Mouse (Mus musculus): Measurements from ENCODE around the gene Tent5b.

Gene Tent5b

DNA sequence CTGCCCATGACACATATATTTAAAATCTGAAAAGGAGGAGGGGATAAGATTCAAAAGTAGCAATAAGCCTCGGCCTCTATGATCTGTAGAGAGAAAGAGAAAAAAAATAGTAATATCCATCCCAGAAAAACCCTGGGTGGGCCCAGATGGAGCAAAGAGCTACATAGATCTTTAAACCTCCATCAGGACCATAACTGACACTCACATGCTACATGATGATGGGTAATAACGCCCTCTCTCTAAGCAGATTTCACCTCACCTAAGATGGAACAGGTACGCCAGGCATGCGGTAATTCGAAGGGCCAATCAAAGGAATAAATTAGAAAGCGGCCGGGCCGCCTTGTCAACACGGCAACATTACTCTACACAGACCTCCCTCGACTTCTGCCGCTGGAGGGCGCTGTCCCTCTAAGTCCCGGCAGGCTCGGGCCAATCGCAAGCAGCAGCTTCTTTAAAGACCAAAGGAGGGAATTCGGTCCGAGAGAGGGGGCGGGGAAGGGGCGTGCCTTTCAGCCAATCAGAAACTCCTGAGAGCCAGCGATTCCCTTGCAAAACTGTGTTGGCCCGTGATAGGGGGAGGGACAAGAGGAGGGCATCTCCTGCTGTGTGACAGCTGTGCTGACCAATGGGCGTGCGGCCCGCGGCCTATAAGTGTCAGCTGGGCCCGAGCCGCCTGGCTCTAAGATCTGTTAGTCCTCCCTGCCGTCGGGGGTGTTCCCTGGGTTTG, at the start of gene Tent5b:
TSS of gene Tent5b (plus strand) at position 675 of the 727 bp plus-strand sequence.
- DNase-seq, result peak; percentile 87 to 93

DNA sequence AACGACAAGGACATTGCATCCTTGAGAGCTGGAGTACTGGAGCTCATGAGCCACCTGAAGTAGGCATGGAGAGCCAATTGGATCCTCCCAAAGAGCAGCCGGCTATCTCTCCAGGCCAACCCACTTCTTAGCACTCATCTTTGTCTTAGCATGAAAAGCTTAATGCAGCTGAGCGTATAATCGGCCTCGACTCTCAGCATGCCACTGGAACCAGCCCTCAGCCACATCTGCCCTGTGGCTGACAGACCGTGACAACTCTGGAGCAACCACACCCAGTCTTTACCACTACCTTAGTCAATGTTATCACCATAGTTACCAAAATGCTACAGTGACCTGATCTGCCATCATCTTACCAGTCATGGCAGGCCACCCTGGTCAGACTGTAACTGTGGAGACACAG, 48.4 kb upstream of the Tent5b start:
- DNase-seq, result no peak

DNA sequence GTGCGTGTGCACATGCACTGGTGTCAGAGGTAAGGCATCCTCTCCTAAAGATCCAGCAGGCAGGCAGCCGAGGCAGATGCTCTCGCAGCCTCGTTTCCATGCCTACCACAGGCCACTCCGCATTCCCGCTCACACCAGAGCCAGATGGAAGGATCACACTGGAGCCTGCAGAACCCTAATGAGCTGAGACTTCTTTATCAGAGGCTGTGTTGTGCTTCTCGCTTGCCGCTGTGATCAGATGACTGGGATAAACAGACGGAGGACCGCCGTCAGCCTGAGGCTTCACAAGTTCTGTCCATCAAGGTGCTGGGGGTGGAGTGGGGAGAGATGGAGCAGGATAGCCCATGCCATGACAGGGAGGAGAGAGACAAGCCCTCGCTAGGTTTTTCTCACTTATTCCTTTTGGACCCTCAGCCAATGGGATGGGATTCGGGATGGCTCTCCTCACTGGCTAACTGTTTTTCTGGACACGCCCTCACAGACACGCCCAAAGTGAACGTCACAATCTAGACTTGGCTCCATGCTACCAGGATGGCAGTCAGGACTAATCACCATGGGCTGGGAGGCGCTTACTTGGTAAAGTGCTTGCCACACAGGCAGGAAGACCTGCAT, 47.3 kb upstream of the Tent5b start:
- no peak for DNase-seq

DNA sequence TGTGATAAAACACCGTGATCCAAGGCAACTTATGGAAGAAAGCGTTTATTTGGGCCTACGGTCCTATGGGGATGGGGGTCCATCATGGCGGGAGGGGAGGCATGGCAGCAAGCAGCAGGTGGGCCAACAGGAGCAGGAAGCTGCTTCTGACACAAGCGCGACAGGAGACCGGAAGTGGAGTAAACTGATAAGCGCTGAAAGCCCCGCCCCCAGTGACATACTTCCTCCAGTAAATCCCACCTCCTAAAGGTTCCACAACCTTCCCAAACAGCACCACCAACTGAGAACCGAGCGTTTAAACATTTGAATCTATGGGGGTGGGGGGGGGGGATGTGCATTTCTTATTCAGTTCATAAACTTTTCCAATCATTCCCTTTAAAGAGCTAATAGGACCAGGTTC, 44.0 kb upstream of the Tent5b start:
- DNase-seq, result no peak

DNA sequence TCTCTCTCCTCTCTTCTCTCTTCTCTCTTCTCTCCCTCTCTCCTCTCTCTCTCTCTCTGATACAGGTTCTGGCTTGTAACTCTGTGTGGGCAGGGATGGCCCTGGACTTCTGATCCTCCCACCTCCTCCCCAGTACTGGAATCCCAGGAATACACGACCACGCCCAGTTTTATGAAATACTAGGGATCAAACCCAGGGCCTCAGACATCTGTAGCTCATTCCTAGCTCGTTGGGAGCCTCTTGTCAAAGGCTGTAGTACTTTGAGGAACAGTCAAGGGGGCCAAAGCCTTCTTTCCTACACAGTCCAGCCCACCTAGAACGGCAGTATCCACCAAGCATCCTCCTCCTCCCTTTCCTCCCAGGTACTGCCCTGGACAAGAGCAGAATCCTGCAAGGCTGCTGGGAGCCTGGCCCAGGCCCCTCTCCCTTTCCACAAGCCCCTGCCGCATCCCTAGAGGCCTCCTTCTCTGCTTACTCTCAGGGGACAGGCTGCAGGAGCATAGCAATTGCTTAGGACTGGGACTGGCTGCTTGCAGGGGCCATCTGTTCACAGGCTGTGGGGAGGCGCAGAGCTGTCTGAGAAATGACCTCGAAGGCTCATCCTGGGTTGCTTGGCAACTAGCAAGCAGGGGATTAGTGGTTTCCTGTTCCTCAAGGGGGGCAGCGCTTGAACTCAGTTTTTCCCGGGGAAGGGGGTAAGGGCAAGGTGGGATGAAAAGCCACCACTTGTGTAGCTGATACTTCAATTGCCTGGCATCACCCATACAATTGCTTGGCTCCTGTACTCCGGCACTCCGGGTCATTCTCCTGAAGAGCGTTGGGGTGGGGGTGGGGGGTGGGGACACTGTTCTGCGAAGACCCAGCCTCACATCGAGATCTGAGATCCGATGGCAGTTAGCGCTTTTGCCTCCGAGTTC, 40.2 kb upstream of the Tent5b start:
- DNase-seq, result peak in 1 of 2 experiments; percentile 23

DNA sequence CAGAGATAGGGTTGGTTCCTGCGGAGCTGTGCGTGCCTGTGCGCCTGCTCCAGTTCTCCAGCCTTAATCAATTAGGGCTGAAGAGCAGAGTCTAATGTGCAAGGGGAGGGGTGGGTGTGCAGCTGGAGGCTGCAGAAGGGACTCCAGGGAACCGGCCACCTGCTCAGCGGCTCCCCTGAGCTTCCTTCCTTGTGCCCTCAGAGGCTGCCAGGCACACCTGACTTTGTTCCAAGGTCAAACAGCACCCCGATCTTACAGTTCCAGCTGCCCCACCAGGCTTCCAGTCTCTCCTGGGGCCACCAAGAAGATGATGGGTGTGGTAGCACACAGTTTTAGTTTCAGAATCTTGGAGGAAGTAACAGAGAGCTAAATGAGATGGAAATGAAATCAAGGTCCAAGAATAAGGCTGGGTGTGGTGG, 39.5 kb upstream of the Tent5b start:
- DNase-seq, result no peak

DNA sequence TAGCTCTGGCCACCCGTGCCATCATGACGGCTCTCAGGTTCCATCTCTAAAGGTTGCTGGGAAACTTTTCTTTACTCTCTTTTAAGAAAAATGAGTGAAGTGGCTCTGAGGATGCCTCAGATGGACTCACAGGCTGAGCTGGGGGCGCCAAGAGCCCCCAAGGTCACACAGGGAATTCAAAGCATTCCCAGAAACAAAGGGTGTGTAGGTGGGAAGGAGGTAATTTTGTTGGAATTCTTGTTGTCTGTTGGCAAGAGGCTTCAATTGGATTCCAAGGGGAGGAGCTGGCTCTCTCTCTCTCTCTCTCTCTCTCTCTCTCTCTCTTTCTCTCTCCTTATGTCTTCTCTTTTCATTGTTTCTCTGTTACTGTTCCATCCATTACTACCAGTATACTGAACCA, 37.7 kb upstream of the Tent5b start:
- no peak for DNase-seq

DNA sequence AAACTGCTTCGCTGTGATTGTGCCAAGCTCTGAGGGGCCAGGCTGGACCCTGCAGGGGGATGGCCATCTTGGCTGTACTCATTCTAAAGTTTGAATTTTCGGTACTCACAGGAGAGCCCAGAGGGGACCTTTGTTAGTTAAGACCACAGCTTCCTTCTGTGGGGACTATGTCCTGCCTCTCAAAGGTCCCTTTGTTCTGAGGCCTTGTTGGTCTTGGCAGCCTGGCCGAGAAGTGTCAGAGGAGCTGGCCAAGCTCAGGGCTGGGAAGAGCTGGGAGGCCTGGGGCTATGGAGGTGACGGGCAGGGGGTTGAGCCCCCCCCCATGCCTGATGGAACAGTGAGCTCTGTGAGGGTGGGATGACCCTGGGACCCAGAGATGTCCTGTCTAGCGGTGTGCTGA, 36.8 kb upstream of the Tent5b start:
- DNase-seq, result no peak

DNA sequence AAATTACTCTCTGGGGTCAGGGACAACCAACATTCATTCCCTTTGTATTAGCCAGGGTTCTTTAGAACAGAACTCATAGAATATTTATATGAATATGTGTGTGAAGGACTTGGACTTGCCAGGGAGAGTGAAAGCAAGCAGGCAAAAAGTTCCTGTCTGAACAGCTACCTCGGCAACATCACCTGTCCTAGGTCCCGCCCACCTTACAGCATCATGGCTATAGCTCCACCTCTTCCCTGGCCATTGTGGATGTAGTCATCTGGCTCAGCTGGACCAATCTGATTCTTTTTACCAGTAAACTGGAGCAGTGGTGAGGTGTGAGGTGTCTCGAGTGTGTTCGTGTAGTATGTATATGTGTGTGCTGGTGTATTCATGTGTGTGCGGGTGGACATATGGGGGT, 34.2 kb upstream of the Tent5b start:
- no peak for DNase-seq

DNA sequence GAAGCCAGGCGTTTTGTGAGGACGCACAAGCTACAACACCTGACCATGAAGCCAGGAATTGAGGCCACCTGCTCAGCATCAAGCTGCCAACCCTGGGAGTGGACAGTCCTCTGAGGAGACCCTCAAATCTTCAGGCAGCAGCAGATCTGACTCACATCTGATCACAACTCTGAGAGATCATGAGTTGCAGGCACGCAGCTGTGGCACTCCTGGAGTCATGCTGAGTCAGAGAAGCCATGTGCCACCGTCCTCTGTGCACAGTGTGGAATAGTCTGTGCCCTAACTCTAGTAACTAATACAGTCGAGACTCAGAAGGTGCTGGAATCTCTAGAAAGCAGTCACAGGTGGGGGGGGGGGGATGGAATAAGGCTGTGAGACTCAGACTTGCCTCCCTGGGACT, 32.6 kb upstream of the Tent5b start:
- DNase-seq, result no peak

DNA sequence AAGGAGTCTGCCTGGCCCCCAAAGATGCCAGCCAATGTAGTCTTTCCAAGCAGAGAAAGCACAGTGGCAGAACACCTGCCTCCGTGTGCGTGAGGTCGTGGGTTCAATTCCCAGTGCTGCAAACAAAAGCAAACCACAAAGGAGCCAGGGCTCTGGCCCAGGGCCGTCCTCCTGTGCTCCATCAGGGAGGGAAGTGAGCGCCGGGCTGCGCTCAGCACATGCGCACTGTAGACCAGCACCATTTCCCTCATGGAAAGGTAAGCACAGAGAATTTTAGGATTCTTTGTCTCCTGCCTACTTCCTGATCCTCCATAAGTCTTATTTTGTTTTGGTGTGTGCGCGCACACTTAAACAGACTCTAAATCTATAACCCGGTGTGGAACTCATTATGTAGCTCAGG, 32.0 kb upstream of the Tent5b start:
- no peak for DNase-seq

DNA sequence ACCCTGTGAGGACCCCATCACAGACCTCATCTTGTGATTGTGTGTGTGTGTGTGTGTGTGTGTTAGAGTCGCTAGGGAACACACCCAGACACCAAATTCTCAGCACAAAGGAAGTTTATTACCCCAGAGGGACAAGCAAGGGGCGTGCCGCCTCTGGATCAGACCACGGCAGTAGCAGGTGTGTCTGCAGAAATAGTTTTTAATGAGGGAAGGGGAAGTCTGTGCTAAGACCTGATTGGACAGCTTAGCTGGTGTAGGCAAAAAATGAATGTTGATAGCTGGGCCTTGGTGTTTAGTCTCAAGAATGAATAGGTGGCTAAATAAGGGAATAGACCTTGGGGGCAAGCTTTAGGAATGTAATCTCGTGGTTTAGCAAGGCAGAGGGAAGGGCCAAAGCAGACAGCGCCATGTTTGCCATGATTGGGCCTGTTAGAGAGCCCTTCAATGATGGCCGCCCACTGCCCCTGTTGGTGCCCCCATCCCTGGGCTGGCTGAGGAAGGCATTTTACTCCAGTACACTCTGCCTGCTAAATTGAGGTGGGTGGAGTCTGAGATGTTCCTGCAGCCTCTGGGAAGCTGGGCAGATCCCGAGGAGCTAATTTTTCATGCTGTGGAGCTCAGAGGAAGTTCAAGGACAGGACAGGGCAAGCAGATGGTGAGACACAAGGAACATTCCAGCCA, 31.1 kb upstream of the Tent5b start:
- no peak for DNase-seq

DNA sequence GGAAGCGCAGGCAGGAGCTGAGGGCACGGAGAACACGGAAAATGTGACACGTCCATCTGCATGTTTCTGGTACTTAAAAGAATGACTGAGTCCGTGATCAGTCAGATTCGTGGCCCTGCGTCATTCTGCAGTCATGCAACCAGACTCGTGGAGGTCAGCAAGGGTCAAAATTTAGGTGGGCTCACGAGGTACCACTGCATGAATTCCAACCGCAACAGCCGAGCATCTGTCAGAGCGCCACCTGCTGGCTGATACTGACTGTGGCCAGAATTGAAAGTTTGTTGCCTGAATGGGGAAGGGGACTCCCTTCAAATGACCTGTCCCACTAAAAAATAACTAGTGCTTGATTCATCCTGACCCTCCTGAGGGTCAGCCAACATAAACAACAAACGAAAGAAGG, 30.2 kb upstream of the Tent5b start:
- DNase-seq, result no peak

DNA sequence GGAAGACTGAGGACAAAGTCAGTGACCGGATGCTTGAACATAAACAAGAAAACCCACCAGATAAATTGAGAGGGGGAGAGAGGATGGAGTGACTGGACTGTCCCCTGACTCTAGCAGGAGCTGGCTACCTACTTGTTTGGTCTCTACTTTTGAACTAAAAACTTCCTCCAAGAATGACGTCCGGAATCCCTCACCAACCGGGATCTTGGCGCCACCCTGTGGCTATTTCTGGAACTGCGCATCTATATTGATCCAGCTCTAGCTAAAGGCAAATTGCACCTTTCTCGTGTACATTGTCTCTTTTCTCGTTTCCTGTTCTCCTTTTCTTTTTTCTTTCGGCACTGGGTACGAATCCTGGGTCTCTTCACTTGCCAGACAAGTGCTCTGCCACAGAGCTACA, 28.4 kb upstream of the Tent5b start:
- peak; percentile 41 to 51 for DNase-seq

DNA sequence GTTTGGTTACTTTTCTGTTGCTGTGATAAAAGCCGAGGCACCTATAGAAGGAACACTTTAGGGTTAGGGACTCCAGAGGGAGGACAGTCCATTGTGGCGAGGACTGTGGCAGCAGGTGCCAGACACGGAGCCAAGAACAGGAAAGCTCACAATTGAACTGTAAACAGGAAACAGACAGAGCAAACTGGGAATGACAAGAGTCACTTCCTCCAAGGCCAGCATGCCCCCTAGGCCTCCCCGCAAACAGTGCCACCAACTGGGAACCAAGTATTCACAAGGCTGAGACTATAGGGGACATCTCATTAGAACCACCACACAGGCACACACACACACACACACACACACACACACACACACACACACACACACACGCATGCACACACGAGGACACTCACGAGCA, 27.5 kb upstream of the Tent5b start:
- no peak for DNase-seq

DNA sequence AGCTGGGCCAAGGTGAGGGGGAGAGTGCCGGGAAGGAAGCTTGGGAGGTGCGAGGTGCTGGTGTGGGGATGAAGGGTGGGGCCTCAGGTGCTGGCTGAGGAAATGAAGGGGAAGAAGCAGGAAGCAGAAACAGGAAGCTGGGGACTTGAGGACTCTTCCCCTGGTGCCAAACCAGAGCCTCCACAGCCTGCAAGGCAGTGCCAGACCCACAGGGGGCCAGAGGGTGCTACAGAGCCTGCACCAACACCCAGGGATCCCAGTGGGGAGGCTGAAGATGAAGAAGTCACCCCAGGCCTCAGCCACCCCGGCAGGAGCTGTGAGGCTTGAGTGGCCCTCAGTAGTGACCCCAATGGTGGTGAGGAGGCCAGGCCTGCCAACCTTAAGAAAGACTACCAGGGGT, 21.9 kb upstream of the Tent5b start:
- DNase-seq, result no peak

DNA sequence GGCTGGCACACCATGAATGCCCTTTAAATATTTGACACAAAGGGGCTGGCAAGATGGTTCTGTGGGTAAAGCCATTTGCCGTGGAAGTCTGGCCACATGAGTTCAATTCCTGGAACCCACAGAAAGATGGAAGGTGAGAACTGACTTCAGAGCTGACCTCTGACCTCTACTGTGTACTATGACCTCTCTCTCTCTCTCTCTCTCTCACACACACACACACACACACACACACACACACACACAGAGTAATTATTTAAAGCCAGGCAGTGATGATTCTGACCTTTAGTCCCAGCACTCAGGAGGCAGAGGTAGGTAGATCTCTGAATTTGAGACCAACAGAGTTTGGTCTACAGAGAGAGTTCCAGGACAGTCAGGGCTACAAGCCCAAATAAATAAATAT, 19.9 kb upstream of the Tent5b start:
- no peak for DNase-seq

DNA sequence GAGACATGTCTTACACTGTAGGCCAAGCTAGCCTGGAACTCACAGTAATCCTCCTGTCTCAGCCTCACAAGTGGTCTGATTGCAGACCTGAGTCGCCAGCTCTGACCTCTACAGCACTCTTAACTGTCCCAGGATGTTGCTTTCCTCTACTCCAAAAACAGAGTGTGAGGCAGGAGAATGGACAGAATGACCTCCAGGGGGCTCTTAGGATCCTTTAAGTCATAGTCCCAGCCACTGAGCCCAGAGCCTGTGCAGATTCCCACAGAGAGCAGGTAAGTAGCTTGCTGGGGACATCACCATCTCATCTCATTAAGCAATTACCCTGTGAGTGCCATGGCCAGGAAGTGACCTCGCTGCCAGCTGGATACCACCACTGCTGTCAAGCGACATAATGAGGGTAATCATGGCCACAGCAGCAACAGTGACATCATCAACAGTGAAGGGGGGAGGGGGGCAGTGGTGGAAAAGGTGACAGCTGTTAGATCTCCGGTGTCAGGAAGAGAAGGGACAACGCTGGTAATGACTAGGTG, 19.1 kb upstream of the Tent5b start:
- DNase-seq, result no peak

DNA sequence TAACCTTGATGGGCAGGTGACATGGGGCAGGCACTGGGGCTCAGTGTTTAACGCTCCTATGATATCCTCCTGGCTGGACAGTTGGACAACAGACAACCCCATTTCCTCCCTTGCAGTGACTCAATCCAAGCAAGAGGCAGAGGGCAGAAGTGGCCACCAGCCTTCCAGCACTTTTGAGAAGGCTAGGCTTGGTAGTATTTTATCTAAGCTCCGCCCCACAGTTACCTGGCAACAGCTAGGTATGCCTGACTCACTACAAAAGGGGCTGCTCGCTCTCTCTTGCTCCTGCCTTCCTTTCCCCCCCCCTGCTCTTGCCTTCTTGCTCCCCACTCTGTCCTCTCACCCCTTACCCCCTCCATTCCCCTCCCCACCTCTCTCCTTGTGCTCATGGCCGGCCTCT, 18.6 kb upstream of the Tent5b start:
- no peak for DNase-seq

DNA sequence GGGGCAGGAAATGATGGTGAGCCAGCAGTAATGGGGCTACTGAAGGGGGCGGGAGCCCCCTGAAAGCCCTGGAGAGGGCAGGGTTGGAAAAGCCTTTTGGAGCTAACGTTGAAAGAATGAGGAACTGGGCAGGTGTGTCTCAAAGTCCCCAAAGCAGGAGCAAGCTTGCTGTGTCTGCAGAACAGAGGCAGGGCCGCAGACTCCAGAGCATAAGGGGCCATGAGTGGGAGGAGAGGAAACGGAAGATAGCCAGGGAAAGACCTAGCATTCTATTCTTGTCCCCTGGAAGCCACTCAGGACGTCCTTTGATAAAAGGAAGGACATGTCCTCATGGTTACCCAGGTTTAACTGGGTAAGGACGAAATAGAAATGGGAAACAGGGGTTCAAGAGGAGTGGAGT, 16.7 kb upstream of the Tent5b start:
- DNase-seq, result no peak

DNA sequence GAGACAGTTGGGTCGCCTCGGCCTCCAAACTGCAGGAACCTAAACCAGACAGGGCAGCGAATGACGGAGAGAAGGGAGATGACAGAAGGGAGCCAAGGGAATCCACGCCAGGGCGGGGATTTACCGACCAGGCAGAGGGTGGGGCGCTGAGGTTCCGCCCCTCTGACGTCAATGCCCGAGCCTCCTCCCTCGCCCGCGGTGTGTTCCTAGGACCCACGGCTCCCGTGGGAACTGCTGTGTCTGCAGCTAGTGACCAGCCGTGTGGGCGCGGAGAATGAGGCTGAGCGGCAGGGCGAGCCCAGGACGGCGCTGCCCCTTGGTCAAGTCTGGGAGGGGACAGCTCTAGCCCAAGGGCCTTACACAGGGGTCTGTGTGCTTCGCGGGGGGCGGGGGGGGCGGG, 11.9 kb upstream of the Tent5b start:
- peak; percentile 32 to 45 for DNase-seq

DNA sequence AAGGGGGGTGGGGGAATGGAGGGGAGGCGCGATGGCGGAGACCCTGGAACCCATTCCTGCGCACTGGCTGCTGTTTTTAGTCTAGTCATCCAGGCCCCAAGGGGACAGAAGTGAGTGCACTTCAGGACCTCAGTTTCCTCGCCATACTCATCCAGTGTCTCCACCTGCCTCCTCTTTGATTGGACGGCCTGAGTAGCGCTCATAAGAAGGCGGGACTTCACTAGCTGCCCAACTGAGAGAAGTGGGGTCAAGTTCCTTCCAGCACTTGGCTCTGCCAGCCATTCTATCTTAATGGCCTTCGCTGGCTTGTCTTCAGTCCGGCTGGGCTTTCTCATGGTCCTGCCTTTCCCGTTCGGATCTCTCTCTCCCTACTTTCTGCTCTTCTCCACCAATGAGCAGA, 10.8 kb upstream of the Tent5b start:
- DNase-seq, result no peak

All from thymus, adult 18-20 months (tissue).